Mouse (Mus musculus) CH12.LX (cell line): ENCODE results near the gene Srgap2.
"Not testable (repeated sequence)": the region's sequence is repeated elsewhere in the genome, so short reads cannot be mapped to it uniquely, and the experiment has no call there.

Source experiments
- CTCF ChIP-seq, 2 experiments: IDR thresholded peaks in 1 of 2; conservative IDR thresholded peaks in 1 of 2; 2 replicates each; pipeline ENCODE4 v1.5.1; 2011 to 2012; ENCODE audit warnings: low read depth in 2 of 2, low read length in 2 of 2, improper control_type of control experiment in 1 of 2, inconsistent platforms in 1 of 2, mild to moderate bottlenecking in 1 of 2, moderate library complexity in 1 of 2
- GABPA ChIP-seq: IDR thresholded peaks from 2 replicates; pipeline ENCODE4 v1.6.1; 2012; ENCODE audit warnings: low read depth, low read length, improper control_type of control experiment, inconsistent platforms; ENCODE audit not compliant: insufficient replicate concordance
- HCFC1 ChIP-seq: IDR thresholded peaks from 2 replicates; pipeline ENCODE4 v1.6.1; 2012; ENCODE audit warnings: low read depth, mild to moderate bottlenecking, inconsistent platforms, low read length, improper control_type of control experiment
- JUND ChIP-seq: conservative IDR thresholded peaks from 2 replicates; pipeline ENCODE4 v1.6.1; 2011; ENCODE audit warnings: low read depth, low read length, improper control_type of control experiment
- KAT2A ChIP-seq: IDR thresholded peaks from 2 replicates; pipeline ENCODE4 v1.6.1; 2012; ENCODE audit warnings: low read length, improper control_type of control experiment, inconsistent platforms; ENCODE audit not compliant: insufficient replicate concordance
- MAFK ChIP-seq: IDR thresholded peaks from 2 replicates; pipeline ENCODE4 v1.6.1; 2011; ENCODE audit warnings: low read length, improper control_type of control experiment; ENCODE audit not compliant: insufficient replicate concordance
- POLR2AphosphoS2 ChIP-seq: IDR thresholded peaks from 2 replicates; pipeline ENCODE4 v1.6.1; 2011; ENCODE audit warnings: low read depth, low read length, improper control_type of control experiment
- RCOR1 ChIP-seq: conservative IDR thresholded peaks from 2 replicates; pipeline ENCODE4 v1.6.1; 2012; ENCODE audit warnings: low read depth, mild to moderate bottlenecking, inconsistent platforms, low read length, improper control_type of control experiment
- SIN3A ChIP-seq: IDR thresholded peaks from 2 replicates; pipeline ENCODE4 v1.6.1; 2012; ENCODE audit warnings: low read length, improper control_type of control experiment, inconsistent platforms
- TCF12 ChIP-seq: IDR thresholded peaks from 2 replicates; pipeline ENCODE4 v1.6.1; 2014; ENCODE audit warnings: low read depth, mild to moderate bottlenecking, inconsistent platforms, low read length, improper control_type of control experiment
- USF2 ChIP-seq: conservative IDR thresholded peaks from 2 replicates; pipeline ENCODE4 v1.6.1; 2011; ENCODE audit warnings: low read depth, low read length, improper control_type of control experiment

- not testable (repeated sequence) for TF ChIP-seq CTCF (conservative IDR thresholded peaks at IDR 0.05 in 1 of 2, IDR thresholded peaks at IDR 0.05 in 1 of 2; ENCODE audit: low read depth in 2 of 2, low read length in 2 of 2); TCF12; HCFC1; SIN3A; JUND; KAT2A; GABPA; MAFK; POLR2AphosphoS2; RCOR1; USF2
Measured at GRCm38 (mm10) chr1:131252516-131253250, 274.5 kb downstream of the Srgap2 start.
